ENCODE assay signal across 21 mouse cellular contexts in the genomic region with DNA sequence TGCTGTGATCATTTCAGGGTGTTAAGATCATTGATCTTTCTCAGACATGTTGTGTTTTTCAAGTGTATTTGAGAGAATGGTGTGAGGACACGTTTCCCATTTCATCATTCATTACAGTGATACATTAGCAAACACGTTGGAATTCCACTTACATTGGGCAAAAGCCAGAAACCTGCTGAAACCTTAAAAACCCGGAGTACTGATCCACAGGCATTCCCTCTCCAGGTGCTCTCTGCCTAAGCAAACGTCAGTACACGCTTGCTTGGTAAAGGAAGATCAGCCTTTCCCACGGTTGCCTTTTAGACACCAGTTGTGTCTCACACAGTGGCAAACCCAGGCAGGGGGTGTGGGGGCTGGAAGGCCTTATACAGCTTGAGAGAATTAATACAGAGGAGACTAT. TPM values are rescaled to one million over a fixed set of nuclear protein-coding genes. Genes with fewer than 3 reads are reported as not detected.
DNase-seq lines count a peak whose midpoint lies in the region; ATAC-seq and TF ChIP-seq lines count a peak whose summit lies in the region.
"Had no signal": no experiment of that assay in that cellular context is flagged by ENCODE, and none has a peak within 500 bp of the region (broad histone marks: within the 10 kb centered on the region; RNA-seq: fewer than 3 reads in every experiment).

No protein-coding gene starts in this region.

- no peaks in the 10 kb centered on the region for H3K9me3 ChIP-seq in kidney, embryonic 15.5 days (replicated peaks)
- no peaks in the 10 kb centered on the region for H3K9me3 ChIP-seq in lung, postnatal 0 days (ENCODE audit: low read length)
- H3K9me3 ChIP-seq in embryonic facial prominence, embryonic 14.5 days (ENCODE audit: control insufficient read depth, low read length), result no peaks in the 10 kb centered on the region
- no peaks in the 10 kb centered on the region for H3K9me3 ChIP-seq in stomach, embryonic 14.5 days (ENCODE audit: control insufficient read depth, low read depth, low read length)
- H3K9me3 ChIP-seq: heart, embryonic 15.5 days; hindbrain, embryonic 15.5 days; liver, embryonic 13.5 days had no signal

- no peak overlapping the region for H3K4me3 ChIP-seq in kidney, embryonic 15.5 days (replicated peaks)
- no peak overlapping the region for H3K4me3 ChIP-seq in lung, postnatal 0 days (ENCODE audit: low read depth, low read length)
- H3K4me3 ChIP-seq in embryonic facial prominence, embryonic 14.5 days (ENCODE audit: low read depth, low read length), result no peak overlapping the region
- no peak overlapping the region for H3K4me3 ChIP-seq in stomach, embryonic 14.5 days (ENCODE audit: low read depth, low read length)
- H3K4me3 ChIP-seq: heart, adult 2 months; heart, embryonic 15.5 days; hindbrain, embryonic 15.5 days; liver, embryonic 13.5 days had no signal

- no peaks in the 10 kb centered on the region for H3K36me3 ChIP-seq in kidney, embryonic 15.5 days
- no peaks in the 10 kb centered on the region for H3K36me3 ChIP-seq in lung, postnatal 0 days (ENCODE audit: insufficient read depth, low read length)
- no peaks in the 10 kb centered on the region for H3K36me3 ChIP-seq in embryonic facial prominence, embryonic 14.5 days (ENCODE audit: control insufficient read depth, insufficient read depth, low read length)
- H3K36me3 ChIP-seq in stomach, embryonic 14.5 days (ENCODE audit: control insufficient read depth, insufficient read depth, low read length), result no peaks in the 10 kb centered on the region
- H3K36me3 ChIP-seq: heart, embryonic 15.5 days; hindbrain, embryonic 15.5 days; liver, embryonic 13.5 days had no signal

- H3K9ac ChIP-seq in kidney, embryonic 15.5 days, result no peak overlapping the region
- H3K9ac ChIP-seq in lung, postnatal 0 days (replicated peaks; ENCODE audit: low read depth), result no peak overlapping the region
- no peak overlapping the region for H3K9ac ChIP-seq in embryonic facial prominence, embryonic 14.5 days (ENCODE audit: low read depth, low read length)
- H3K9ac ChIP-seq in stomach, embryonic 14.5 days (replicated peaks; ENCODE audit: low read depth, low read length), result no peak overlapping the region
- H3K9ac ChIP-seq: heart, embryonic 15.5 days; hindbrain, embryonic 15.5 days; liver, embryonic 13.5 days had no signal

- no peak for TF ChIP-seq EP300 in lung, postnatal 0 days (IDR thresholded peaks at IDR 0.05)

- 65% methylated on average over 6 of the region's 6 CpGs for WGBS in kidney, embryonic 15.5 days
- 41% methylated on average over 6 of the region's 6 CpGs for WGBS in lung, postnatal 0 days
- 30% methylated on average over 6 of the region's 6 CpGs for WGBS in embryonic facial prominence, embryonic 14.5 days
- WGBS in stomach, embryonic 14.5 days, result 36% methylated on average over 6 of the region's 6 CpGs

- no peak for DNase-seq in kidney, postnatal 4 days
- peak; percentile 66 for DNase-seq in lung, postnatal 0 days (ENCODE audit: low spot score)
- no peak for DNase-seq in lung, postnatal 10 days
- peak; percentile 69 for DNase-seq in embryonic facial prominence, embryonic 14.5 days (ENCODE audit: low spot score)
- no peak for DNase-seq in frontal cortex, postnatal 14 days (ENCODE audit: low spot score in 2 of 2)
- no peak for DNase-seq in adrenal gland, postnatal 36 days
- DNase-seq: adrenal gland, adult 2 months; cerebellum, adult 9-10 months; gastrocnemius, postnatal 10 days; heart, adult 2 months; kidney, adult 18-20 months; kidney, postnatal 25 days; liver, embryonic 13.5 days; right cerebral cortex, postnatal 25 days; thymus, postnatal 14 days had no signal

- H3K4me2 ChIP-seq in kidney, embryonic 15.5 days, result no peak overlapping the region
- H3K4me2 ChIP-seq in lung, postnatal 0 days (replicated peaks; ENCODE audit: low read depth, low read length), result no peak overlapping the region
- H3K4me2 ChIP-seq in embryonic facial prominence, embryonic 14.5 days (ENCODE audit: low read depth, low read length), result no peak overlapping the region
- no peak overlapping the region for H3K4me2 ChIP-seq in stomach, embryonic 14.5 days (replicated peaks; ENCODE audit: low read depth, low read length)
- H3K4me2 ChIP-seq: heart, embryonic 15.5 days; liver, embryonic 13.5 days had no signal

- peaks cover 40% of the 10 kb centered on the region for H3K4me1 ChIP-seq in kidney, embryonic 15.5 days
- H3K4me1 ChIP-seq in lung, postnatal 0 days (ENCODE audit: insufficient read depth, low read depth, low read length), result peaks cover 7% of the 10 kb centered on the region; the same call in 1 of the 2 replicates
- peaks cover 28% of the 10 kb centered on the region for H3K4me1 ChIP-seq in embryonic facial prominence, embryonic 14.5 days (ENCODE audit: control insufficient read depth, insufficient read depth, low read length)
- H3K4me1 ChIP-seq in stomach, embryonic 14.5 days (ENCODE audit: control insufficient read depth, insufficient read depth, low read length), result peaks cover 23% of the 10 kb centered on the region

- no peak for ATAC-seq in kidney, embryonic 15.5 days (replicated peaks; ENCODE audit: low FRiP score)
- no peak for ATAC-seq in lung, postnatal 0 days
- no peak for ATAC-seq in embryonic facial prominence, embryonic 14.5 days (ENCODE audit: low read depth)
- ATAC-seq in stomach, embryonic 14.5 days (ENCODE audit: insufficient number of reproducible peaks, insufficient read depth, low FRiP score, low read depth), result no peak

- H3K27ac ChIP-seq in kidney, embryonic 15.5 days, result peak overlapping the region; percentile 29; the same call in 1 of the 2 replicates
- H3K27ac ChIP-seq in lung, postnatal 0 days (ENCODE audit: low read length), result no peak overlapping the region
- H3K27ac ChIP-seq in embryonic facial prominence, embryonic 14.5 days (replicated peaks; ENCODE audit: low read depth, low read length), result peak overlapping the region; percentile 35; the same call in 1 of the 2 replicates
- peak overlapping the region; percentile 21; the same call in 1 of the 2 replicates for H3K27ac ChIP-seq in stomach, embryonic 14.5 days (ENCODE audit: low read length)
- H3K27ac ChIP-seq: heart, adult 2 months; heart, embryonic 15.5 days; liver, embryonic 13.5 days; macrophage had no signal

- TF ChIP-seq CTCF in lung, postnatal 0 days (IDR thresholded peaks at IDR 0.05), result no peak

- H3K27me3 ChIP-seq in kidney, embryonic 15.5 days, result no peaks in the 10 kb centered on the region
- H3K27me3 ChIP-seq in lung, postnatal 0 days (replicated peaks; ENCODE audit: insufficient read depth, low read length), result no peaks in the 10 kb centered on the region
- no peaks in the 10 kb centered on the region for H3K27me3 ChIP-seq in embryonic facial prominence, embryonic 14.5 days (replicated peaks; ENCODE audit: control insufficient read depth, insufficient read depth, low read length)
- H3K27me3 ChIP-seq in stomach, embryonic 14.5 days (ENCODE audit: control insufficient read depth, insufficient read depth, low read length), result no peaks in the 10 kb centered on the region
- H3K27me3 ChIP-seq: heart, embryonic 15.5 days; hindbrain, embryonic 15.5 days had no signal

RNA-seq across cellular contexts. Expression of a gene that starts 21.2 kb away (rescaled TPM):
- polyA plus RNA-seq in kidney, embryonic 15.5 days (2015; fragmentation: Nextera tagmentation; extraction: Ambion mirVana), result 7.8 and 8.5 TPM in 2 replicates
- polyA plus RNA-seq in lung, postnatal 0 days (2015; fragmentation: Nextera tagmentation; extraction: Ambion mirVana), result 4.3 and 5.6 TPM in 2 replicates
- polyA plus RNA-seq in embryonic facial prominence, embryonic 14.5 days (2014; fragmentation: Nextera tagmentation; extraction: Ambion mirVana), result 4.4 and 5.5 TPM in 2 replicates
- 11.4 and 13.8 TPM in 2 replicates for polyA plus RNA-seq in stomach, embryonic 14.5 days (2014; fragmentation: Nextera tagmentation; extraction: Ambion mirVana)
- total RNA-seq in adrenal gland, postnatal 36 days (2021), result under 1 TPM; 0.10 to 0.20 TPM
- polyA plus RNA-seq: C2C12; hindbrain, embryonic 15.5 days; macrophage had no signal

Comparison
In these comparisons a context has a peak if more than half of its experiments do, and no peak if none do; other contexts are left out.
1. DNase-seq: peak in lung, postnatal 0 days (single experiment) and embryonic facial prominence, embryonic 14.5 days (single experiment); none in kidney, postnatal 4 days (0 of 2), lung, postnatal 10 days (single experiment), frontal cortex, postnatal 14 days (0 of 2) and adrenal gland, postnatal 36 days (0 of 2).